Mouse (Mus musculus): ENCODE data around the gene Rnf34. TPM values are rescaled to one million over a fixed set of nuclear protein-coding genes. Genes with fewer than 3 reads are reported as not detected.
A peak's percentile ranks its signal among the peaks of the same experiment; 100 is the strongest.

Gene Rnf34
- polyA plus RNA-seq, 1 experiment from 2014 or later: 33.3 TPM

- no peak overlapping the region for H3K9ac ChIP-seq (ENCODE audit: low read depth, low read length)
- ATAC-seq (replicated peaks; ENCODE audit: low FRiP score, low read depth) (no peak), DNase-seq (ENCODE audit: low spot score) (no peak)
- 57% methylated on average over 18 of the region's 18 CpGs for WGBS
- H3K27me3 ChIP-seq (ENCODE audit: insufficient read depth, low read length): no peaks in the 10 kb centered on the region
- no peaks in the 10 kb centered on the region for H3K9me3 ChIP-seq (replicated peaks; ENCODE audit: low read length)
- TF ChIP-seq CTCF (IDR thresholded peaks at IDR 0.05; ENCODE audit: low read depth): no peak
- H3K36me3 ChIP-seq (ENCODE audit: insufficient read depth, low read length): no peaks in the 10 kb centered on the region
- H3K4me1 ChIP-seq (replicated peaks; ENCODE audit: insufficient read depth, low read length): no peaks in the 10 kb centered on the region
- H3K4me2 ChIP-seq (ENCODE audit: low read length): no peak overlapping the region
- no peak overlapping the region for H3K4me3 ChIP-seq (replicated peaks; ENCODE audit: low read depth, low read length)
- H3K27ac ChIP-seq: peak overlapping the region; percentile 25; the same call in 1 of the 2 replicates
These were observed 59.6 kb downstream of the Rnf34 start for GRCm38 (mm10) chr5:122909481-122909880.

- Histone ChIP-seq H3K9ac (ENCODE audit: low read depth, low read length) (no peak overlapping the region), H3K9me3 (replicated peaks; ENCODE audit: low read length) (no peaks in the 10 kb centered on the region), H3K27ac (no peak overlapping the region), H3K4me3 (replicated peaks; ENCODE audit: low read depth, low read length) (no peak overlapping the region), H3K4me2 (ENCODE audit: low read length) (no peak overlapping the region), H3K4me1 (replicated peaks; ENCODE audit: insufficient read depth, low read length) (no peaks in the 10 kb centered on the region), H3K36me3 (ENCODE audit: insufficient read depth, low read length) (0 out of 2 replicates have a peak, but pooled peaks cover 3% of the 10 kb centered on the region), H3K27me3 (ENCODE audit: insufficient read depth, low read length) (no peaks in the 10 kb centered on the region)
- TF ChIP-seq CTCF (IDR thresholded peaks at IDR 0.05; ENCODE audit: low read depth): peak; percentile 40; the same call in 1 of the 2 replicates
- ATAC-seq (replicated peaks; ENCODE audit: low FRiP score, low read depth) (no peak), DNase-seq (ENCODE audit: low spot score) (no peak)
- 91% methylated on average over 4 of the region's 4 CpGs for WGBS
These were observed 63.0 kb downstream of the Rnf34 start for GRCm38 (mm10) chr5:122912863-122913262.

GRCm38 (mm10) chr5:122916147-122916546 lies 66.3 kb downstream of the Rnf34 start:
- TF ChIP-seq CTCF (IDR thresholded peaks at IDR 0.05; ENCODE audit: low read depth): no peak
- no peak overlapping the region for H3K9ac ChIP-seq (ENCODE audit: low read depth, low read length)
- H3K27ac ChIP-seq: no peak overlapping the region
- H3K4me2 ChIP-seq (ENCODE audit: low read length): no peak overlapping the region
- WGBS: 89% methylated on average over 6 of the region's 6 CpGs
- H3K4me1 ChIP-seq (replicated peaks; ENCODE audit: insufficient read depth, low read length): no peaks in the 10 kb centered on the region
- ATAC-seq (replicated peaks; ENCODE audit: low FRiP score, low read depth) (no peak), DNase-seq (ENCODE audit: low spot score) (no peak)
- H3K36me3 ChIP-seq (ENCODE audit: insufficient read depth, low read length): 0 out of 2 replicates have a peak, but pooled peaks cover 3% of the 10 kb centered on the region
- H3K9me3 ChIP-seq (replicated peaks; ENCODE audit: low read length): no peaks in the 10 kb centered on the region
- no peak overlapping the region for H3K4me3 ChIP-seq (replicated peaks; ENCODE audit: low read depth, low read length)
- no peaks in the 10 kb centered on the region for H3K27me3 ChIP-seq (ENCODE audit: insufficient read depth, low read length)

GRCm38 (mm10) chr5:122917982-122918711 lies 68.3 kb downstream of the Rnf34 start:
- Histone ChIP-seq H3K4me1 (replicated peaks; ENCODE audit: insufficient read depth, low read length) (no peaks in the 10 kb centered on the region), H3K27me3 (ENCODE audit: insufficient read depth, low read length) (no peaks in the 10 kb centered on the region), H3K9ac (ENCODE audit: low read depth, low read length) (no peak overlapping the region), H3K36me3 (ENCODE audit: insufficient read depth, low read length) (0 out of 2 replicates have a peak, but pooled peaks cover 3% of the 10 kb centered on the region), H3K9me3 (replicated peaks; ENCODE audit: low read length) (no peaks in the 10 kb centered on the region), H3K4me2 (ENCODE audit: low read length) (no peak overlapping the region), H3K4me3 (replicated peaks; ENCODE audit: low read depth, low read length) (no peak overlapping the region), H3K27ac (peak overlapping the region; percentile 40; the same call in 1 of the 2 replicates)
- WGBS: 15% methylated on average over 7 of the region's 7 CpGs
- DNase-seq (ENCODE audit: low spot score) (peak; percentile 47), ATAC-seq (replicated peaks; ENCODE audit: low FRiP score, low read depth) (peak; percentile 74)
- TF ChIP-seq CTCF (IDR thresholded peaks at IDR 0.05; ENCODE audit: low read depth): no peak

GRCm38 (mm10) chr5:122920557-122920956 lies 70.7 kb downstream of the Rnf34 start:
- H3K9me3 ChIP-seq (replicated peaks; ENCODE audit: low read length): no peaks in the 10 kb centered on the region
- H3K4me1 ChIP-seq (replicated peaks; ENCODE audit: insufficient read depth, low read length): no peaks in the 10 kb centered on the region
- no peak overlapping the region for H3K4me2 ChIP-seq (ENCODE audit: low read length)
- H3K4me3 ChIP-seq (replicated peaks; ENCODE audit: low read depth, low read length): no peak overlapping the region
- DNase-seq (ENCODE audit: low spot score) (no peak), ATAC-seq (replicated peaks; ENCODE audit: low FRiP score, low read depth) (no peak)
- H3K36me3 ChIP-seq (ENCODE audit: insufficient read depth, low read length): no peaks in the 10 kb centered on the region
- no peak overlapping the region for H3K9ac ChIP-seq (ENCODE audit: low read depth, low read length)
- H3K27ac ChIP-seq: no peak overlapping the region
- TF ChIP-seq CTCF (IDR thresholded peaks at IDR 0.05; ENCODE audit: low read depth): no peak
- 78% methylated on average over 5 of the region's 5 CpGs for WGBS
- H3K27me3 ChIP-seq (ENCODE audit: insufficient read depth, low read length): no peaks in the 10 kb centered on the region

Other genes starting within 250 kb of the Rnf34 start
- 37.1 and 39.1 TPM in 2 replicates for gene Ift81, start 235.5 kb upstream of the Rnf34 start, polyA plus RNA-seq (2015; fragmentation: Nextera tagmentation; extraction: Ambion mirVana)
- 1.4 and 2.3 TPM in 2 replicates for gene P2rx7, start 206.1 kb upstream of the Rnf34 start, polyA plus RNA-seq (2015; fragmentation: Nextera tagmentation; extraction: Ambion mirVana)
- 33.7 and 39.6 TPM in 2 replicates for gene P2rx4, start 142.5 kb upstream of the Rnf34 start, polyA plus RNA-seq (2015; fragmentation: Nextera tagmentation; extraction: Ambion mirVana)
- 38.9 and 43.1 TPM in 2 replicates for gene Camkk2, start 70.6 kb upstream of the Rnf34 start, polyA plus RNA-seq (2015; fragmentation: Nextera tagmentation; extraction: Ambion mirVana)
- gene Anapc5, start 28.7 kb upstream of the Rnf34 start, polyA plus RNA-seq (2015; fragmentation: Nextera tagmentation; extraction: Ambion mirVana): 258 and 302 TPM in 2 replicates
- 62.5 and 66.1 TPM in 2 replicates for gene Kdm2b, start 139.8 kb downstream of the Rnf34 start, polyA plus RNA-seq (2015; fragmentation: Nextera tagmentation; extraction: Ambion mirVana)
- 22.5 and 23.4 TPM in 2 replicates for gene Orai1, start 165.0 kb downstream of the Rnf34 start, polyA plus RNA-seq (2015; fragmentation: Nextera tagmentation; extraction: Ambion mirVana)
- gene Morn3, start 197.0 kb downstream of the Rnf34 start, polyA plus RNA-seq (2015; fragmentation: Nextera tagmentation; extraction: Ambion mirVana): 0.46 TPM in 1 of 2 replicates, not detected in the other
- gene Tmem120b, start 218.4 kb downstream of the Rnf34 start, polyA plus RNA-seq (2015; fragmentation: Nextera tagmentation; extraction: Ambion mirVana): 12.5 and 12.6 TPM in 2 replicates